Mouse (Mus musculus): ENCODE results near the gene Klk12.

- TF ChIP-seq CTCF (IDR thresholded peaks at IDR 0.05; ENCODE audit: control insufficient read depth, insufficient read depth, insufficient replicate concordance, low read depth, low read length) = no peak
- no peak for TF ChIP-seq POLR2A (IDR thresholded peaks at IDR 0.05; ENCODE audit: control insufficient read depth, low read depth, low read length)
These were observed 939 bp downstream of the Klk12 start for GRCm38 (mm10) chr7:43769636-43770035.

All from testis, adult 2 months (tissue).